Mouse (Mus musculus): ENCODE data around the gene Ttc7b.

DNA sequence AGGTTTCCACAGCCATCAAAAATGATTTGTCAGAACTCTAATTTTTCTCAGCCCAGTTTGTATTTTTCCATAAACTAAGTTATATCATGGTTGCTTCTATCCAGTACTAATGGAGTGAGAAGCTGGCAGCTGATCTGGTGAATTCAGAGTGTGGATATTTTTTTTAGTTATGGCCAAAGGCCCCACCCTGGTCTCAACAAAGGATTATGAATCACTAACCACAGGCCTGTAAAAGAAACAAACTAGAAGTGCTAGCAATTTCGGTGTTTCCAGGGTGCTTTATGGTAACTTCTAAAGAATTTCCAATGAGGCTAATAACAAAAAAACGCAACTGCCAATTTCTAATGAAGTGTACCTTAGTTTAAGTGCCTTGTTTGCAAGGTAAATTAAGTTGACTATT is 142.4 kb downstream of the Ttc7b start:
- TF ChIP-seq CTCF (IDR thresholded peaks at IDR 0.05; ENCODE audit: control insufficient read depth, insufficient read depth, insufficient replicate concordance, low read depth, low read length) (no peak), POLR2A (IDR thresholded peaks at IDR 0.05; ENCODE audit: control insufficient read depth, low read depth, low read length) (no peak)
